In the genomic region with DNA sequence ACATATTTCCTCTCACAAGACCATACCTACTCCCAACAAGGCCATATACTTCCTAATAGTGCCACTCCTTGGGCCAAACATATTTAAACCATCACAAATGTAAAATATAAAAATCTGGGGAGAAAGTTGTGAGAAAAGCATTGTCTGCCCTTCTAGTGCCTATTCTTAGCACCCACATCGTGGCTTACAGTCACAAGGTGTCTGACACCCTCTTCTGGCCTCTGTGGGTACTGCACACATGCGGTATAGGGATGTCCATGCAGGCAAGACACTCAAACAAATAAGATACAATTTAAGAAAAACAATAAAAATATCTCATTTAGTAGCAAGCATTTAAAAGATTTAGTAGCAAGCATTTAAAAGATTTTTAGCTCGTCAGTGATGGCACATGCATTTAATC, we compare ENCODE assay signal across 9 mouse cellular contexts. TPM values are rescaled to one million over a fixed set of nuclear protein-coding genes. Genes with fewer than 3 reads are reported as not detected.
DNase-seq lines count a peak whose midpoint lies in the region; ATAC-seq lines count a peak whose summit lies in the region.
"Had no signal": no experiment of that assay in that cellular context is flagged by ENCODE, and none has a peak within 500 bp of the region (broad histone marks: within the 10 kb centered on the region; RNA-seq: fewer than 3 reads in every experiment).

No protein-coding gene starts in this region.

- no peak overlapping the region for H3K9ac ChIP-seq in heart, embryonic 11.5 days (ENCODE audit: low read depth, low read length)
- H3K9ac ChIP-seq: midbrain, embryonic 12.5 days had no signal

- H3K36me3 ChIP-seq in heart, embryonic 11.5 days (ENCODE audit: control insufficient read depth, insufficient read depth, low read length), result peaks cover 26% of the 10 kb centered on the region
- H3K36me3 ChIP-seq in heart, embryonic 10.5 days, result peaks cover 70% of the 10 kb centered on the region

- no peak overlapping the region for H3K4me2 ChIP-seq in heart, embryonic 11.5 days
- H3K4me2 ChIP-seq: midbrain, embryonic 12.5 days had no signal

- no peaks in the 10 kb centered on the region for H3K27me3 ChIP-seq in heart, embryonic 11.5 days (ENCODE audit: control insufficient read depth, insufficient read depth, low read length)
- H3K27me3 ChIP-seq in heart, embryonic 10.5 days (ENCODE audit: insufficient read depth, poor library complexity, severe bottlenecking), result no peaks in the 10 kb centered on the region
- H3K27me3 ChIP-seq: midbrain, embryonic 12.5 days had no signal

- H3K4me1 ChIP-seq in heart, embryonic 11.5 days (ENCODE audit: control insufficient read depth, insufficient read depth, low read length), result no peaks in the 10 kb centered on the region
- H3K4me1 ChIP-seq in heart, embryonic 10.5 days, result no peaks in the 10 kb centered on the region
- H3K4me1 ChIP-seq: midbrain, embryonic 12.5 days had no signal

- 38% methylated on average over 3 of the region's 3 CpGs for WGBS in heart, embryonic 11.5 days (ENCODE audit: insufficient replicate concordance)
- WGBS in heart, embryonic 10.5 days, result 46% methylated on average over 3 of the region's 3 CpGs

- ATAC-seq in heart, embryonic 11.5 days (replicated peaks; ENCODE audit: insufficient number of reproducible peaks, low FRiP score, low TSS enrichment), result no peak; the same call in 1 of the 2 replicates

- H3K4me3 ChIP-seq in heart, embryonic 11.5 days (ENCODE audit: low read depth, low read length), result no peak overlapping the region
- no peak overlapping the region for H3K4me3 ChIP-seq in heart, embryonic 10.5 days
- H3K4me3 ChIP-seq: midbrain, embryonic 12.5 days had no signal

- no peak overlapping the region for H3K27ac ChIP-seq in heart, embryonic 11.5 days (ENCODE audit: low read depth, low read length)
- no peak overlapping the region for H3K27ac ChIP-seq in heart, embryonic 10.5 days
- H3K27ac ChIP-seq: midbrain, embryonic 12.5 days had no signal

- DNase-seq in heart, adult 11 months, result peak; percentile 96
- peak; percentile 82 for DNase-seq in adrenal gland, postnatal 25 days
- DNase-seq in embryo, embryonic 9.5 days (ENCODE audit: extremely low spot score), result peak; percentile 71
- DNase-seq in heart, embryonic 10.5 days (ENCODE audit: low spot score), result peak; percentile 82
- peak; percentile 44 to 84 for DNase-seq in layer of hippocampus, postnatal 25 days (ENCODE audit: extremely low spot score in 1 of 2, low spot score in 1 of 2)
- DNase-seq in lung, postnatal 36 days, result peak; percentile 95
- DNase-seq in spleen, adult 12 weeks (ENCODE audit: low spot score), result peak; percentile 65

- no peaks in the 10 kb centered on the region for H3K9me3 ChIP-seq in heart, embryonic 11.5 days (replicated peaks; ENCODE audit: control insufficient read depth, low read length)
- no peaks in the 10 kb centered on the region for H3K9me3 ChIP-seq in heart, embryonic 10.5 days
- H3K9me3 ChIP-seq: midbrain, embryonic 12.5 days had no signal

RNA-seq across cellular contexts. Expression of a gene that starts 23.8 kb away (rescaled TPM):
- polyA plus RNA-seq in heart, embryonic 11.5 days (2014; fragmentation: Nextera tagmentation; extraction: Ambion mirVana), result 314 and 434 TPM in 2 replicates
- total RNA-seq in adrenal gland, postnatal 25 days (2021), result 286 and 300 TPM in 2 replicates
- polyA plus RNA-seq in heart, embryonic 10.5 days (2016; fragmentation: Nextera tagmentation; extraction: Ambion mirVana), result 261 and 314 TPM in 2 replicates
- total RNA-seq in layer of hippocampus, postnatal 25 days (2021), result 10 to 100 TPM; 49.0 to 51.7 TPM
